Mouse (Mus musculus) kidney, adult 2 months (tissue): ENCODE measurements around the gene Gadl1. TPM values are rescaled to one million over a fixed set of nuclear protein-coding genes. Genes with fewer than 3 reads are reported as not detected.

Experiments
- DNase-seq: peaks from one replicate; pipeline ENCODE4 v3.0.0; 2021
- H3K27ac ChIP-seq: fragments of 200-500 bp; 2 replicates; pipeline ENCODE4 v1.5.1; 2012; ENCODE audit warnings: low read depth, low read length, control low read depth, inconsistent platforms; ENCODE audit not compliant: insufficient read depth
- H3K27me3 ChIP-seq: fragments of 200-500 bp; replicated peaks from 2 replicates; pipeline ENCODE4 v1.6.1; 2012; ENCODE audit warnings: mild to moderate bottlenecking, moderate library complexity, low read length, inconsistent platforms; ENCODE audit not compliant: control insufficient read depth, insufficient read depth
- H3K36me3 ChIP-seq: fragments of 200-500 bp; 2 replicates; pipeline ENCODE4 v1.6.1; 2012; ENCODE audit warnings: mild to moderate bottlenecking, moderate library complexity, low read length, inconsistent platforms; ENCODE audit not compliant: control insufficient read depth, insufficient read depth
- H3K4me1 ChIP-seq: fragments of 200-500 bp; 2 replicates; pipeline ENCODE4 v1.6.1; 2011; ENCODE audit warnings: low read length; ENCODE audit not compliant: control insufficient read depth, insufficient read depth
- H3K4me3 ChIP-seq: fragments of 200-500 bp; 2 replicates; pipeline ENCODE4 v1.5.1; 2011; ENCODE audit warnings: mild to moderate bottlenecking, low read depth, low read length, control low read depth; ENCODE audit not compliant: insufficient read depth
- CTCF ChIP-seq: fragments of 200-500 bp; conservative IDR thresholded peaks from 2 replicates; pipeline ENCODE4 v1.5.1; 2011; ENCODE audit warnings: low read depth, mild to moderate bottlenecking, control low read depth, low read length, moderate library complexity, mixed read lengths; ENCODE audit not compliant: insufficient read depth, insufficient read length
- POLR2A ChIP-seq: fragments of 200-500 bp; IDR thresholded peaks from one replicate; pipeline ENCODE4 v1.6.1; 2011; ENCODE audit warnings: low read depth, low read length, control low read depth
- WGBS: fragments of 180-500 bp; shearing (Covaris S2); methylation state at CpG from one replicate; pipeline ENCODE4 v1.1.7; 2018; 5-methylcytosine and 5-hydroxymethylcytosine counted together
- polyA plus RNA-seq: library from polyadenylated mRNA; depleted of rRNA; stranded (reverse); fragments of >200 nt; gene quantifications from 2 replicates; pipeline ENCODE4 v1.2.3, GENCODE M21; 2012

Gadl1 gene
- polyA plus RNA-seq, 1 experiment: not detected

GRCm38 (mm10) chr9:115943577-115944320, 34.5 kb downstream of the Gadl1 start:
- Histone ChIP-seq H3K4me3 (no peak overlapping the region), H3K27ac (no peak overlapping the region), H3K4me1 (no peaks in the 10 kb centered on the region), H3K36me3 (no peaks in the 10 kb centered on the region), H3K27me3 (no peaks in the 10 kb centered on the region)
- TF ChIP-seq CTCF: no peak
- no peak for TF ChIP-seq POLR2A
- no peak for DNase-seq
- 83% methylated on average over 10 of the region's 10 CpGs for WGBS

GRCm38 (mm10) chr9:115965056-115965455, 55.8 kb downstream of the Gadl1 start:
- WGBS: 82% methylated on average over 7 of the region's 7 CpGs
- DNase-seq: no peak
- Histone ChIP-seq H3K4me3 (no peak overlapping the region), H3K36me3 (no peaks in the 10 kb centered on the region), H3K27ac (no peak overlapping the region), H3K27me3 (no peaks in the 10 kb centered on the region), H3K4me1 (no peaks in the 10 kb centered on the region)
- no peak for TF ChIP-seq CTCF
- no peak for TF ChIP-seq POLR2A

GRCm38 (mm10) chr9:115966116-115966515, 56.9 kb downstream of the Gadl1 start:
- no peak overlapping the region for H3K4me3 ChIP-seq
- no peak for DNase-seq
- no peaks in the 10 kb centered on the region for H3K36me3 ChIP-seq
- no peaks in the 10 kb centered on the region for H3K4me1 ChIP-seq
- H3K27me3 ChIP-seq: no peaks in the 10 kb centered on the region
- TF ChIP-seq POLR2A (no peak), CTCF (no peak)
- H3K27ac ChIP-seq: no peak overlapping the region
- 82% methylated on average over 4 of the region's 4 CpGs for WGBS

- H3K4me3 ChIP-seq: no peak overlapping the region
- TF ChIP-seq CTCF (no peak), POLR2A (no peak)
- no peaks in the 10 kb centered on the region for H3K27me3 ChIP-seq
- H3K27ac ChIP-seq: no peak overlapping the region
- H3K4me1 ChIP-seq: no peaks in the 10 kb centered on the region
- WGBS: 81% methylated on average over 5 of the region's 5 CpGs
- no peak for DNase-seq
- no peaks in the 10 kb centered on the region for H3K36me3 ChIP-seq
These were observed 57.5 kb downstream of the Gadl1 start for GRCm38 (mm10) chr9:115966746-115967145.

- Histone ChIP-seq H3K27ac (no peak overlapping the region), H3K36me3 (no peaks in the 10 kb centered on the region), H3K27me3 (no peaks in the 10 kb centered on the region), H3K4me3 (no peak overlapping the region), H3K4me1 (no peaks in the 10 kb centered on the region)
- TF ChIP-seq POLR2A: no peak
- no peak for TF ChIP-seq CTCF
- no peak for DNase-seq
- WGBS: 88% methylated on average over 5 of the region's 5 CpGs
These were observed 58.4 kb downstream of the Gadl1 start for GRCm38 (mm10) chr9:115967638-115968037.

- Histone ChIP-seq H3K27ac (no peak overlapping the region), H3K36me3 (no peaks in the 10 kb centered on the region), H3K27me3 (no peaks in the 10 kb centered on the region; the same call in 1 of the 2 replicates), H3K4me3 (no peak overlapping the region), H3K4me1 (no peaks in the 10 kb centered on the region)
- DNase-seq: no peak
- no peak for TF ChIP-seq POLR2A
- no peak for TF ChIP-seq CTCF
- WGBS: 52% methylated on average over 6 of the region's 6 CpGs
These were observed 67.6 kb downstream of the Gadl1 start for GRCm38 (mm10) chr9:115976901-115977300.

GRCm38 (mm10) chr9:115977598-115978240, 68.5 kb downstream of the Gadl1 start:
- 58% methylated on average over 15 of the region's 15 CpGs for WGBS
- TF ChIP-seq POLR2A: no peak
- TF ChIP-seq CTCF: no peak
- Histone ChIP-seq H3K27ac (no peak overlapping the region), H3K4me1 (no peaks in the 10 kb centered on the region), H3K27me3 (no peaks in the 10 kb centered on the region; the same call in 1 of the 2 replicates), H3K36me3 (no peaks in the 10 kb centered on the region), H3K4me3 (no peak overlapping the region)
- DNase-seq: no peak
